Mouse (Mus musculus) liver, postnatal 0 days (tissue): ENCODE measurements around the gene Dnah7c.
"Not testable (repeated sequence)": the region's sequence is repeated elsewhere in the genome, so short reads cannot be mapped to it uniquely, and the experiment has no call there.

ENCODE experiments used
- CTCF ChIP-seq: sonication (generic); IDR thresholded peaks from 2 replicates; pipeline ENCODE4 v1.5.1; 2016; ENCODE audit warnings: antibody characterized with exemption, low read depth
- EP300 ChIP-seq: IDR thresholded peaks from 2 replicates; pipeline ENCODE4 v1.6.1; 2016; ENCODE audit warnings: antibody characterized with exemption, low read depth, mild to moderate bottlenecking

GRCm38 (mm10) chr1:46418966-46419365, 6.4 kb upstream of the Dnah7c start:
- TF ChIP-seq EP300, CTCF: not testable (repeated sequence)
